Mouse (Mus musculus): ENCODE measurements around the gene 3110001I22Rik. TPM values are rescaled to one million over a fixed set of nuclear protein-coding genes. Genes with fewer than 3 reads are reported as not detected.
"Not testable (repeated sequence)": the region's sequence is repeated elsewhere in the genome, so short reads cannot be mapped to it uniquely, and the experiment has no call there.

Gene 3110001I22Rik
- polyA plus RNA-seq, 1 experiment from 2014 or later: 4.7 TPM

GRCm38 (mm10) chr16:13670896-13671295, 833 bp upstream of the 3110001I22Rik start:
- not testable (repeated sequence) for H3K36me3 ChIP-seq; H3K4me3 ChIP-seq (replicated peaks); H3K27ac ChIP-seq; H3K9ac ChIP-seq; H3K9me3 ChIP-seq; ATAC-seq; H3K27me3 ChIP-seq (replicated peaks); H3K4me1 ChIP-seq (replicated peaks)
- 76% methylated on average over 5 of the region's 5 CpGs for WGBS
- H3K4me2 ChIP-seq (replicated peaks): peak overlapping the region; percentile 60

DNA sequence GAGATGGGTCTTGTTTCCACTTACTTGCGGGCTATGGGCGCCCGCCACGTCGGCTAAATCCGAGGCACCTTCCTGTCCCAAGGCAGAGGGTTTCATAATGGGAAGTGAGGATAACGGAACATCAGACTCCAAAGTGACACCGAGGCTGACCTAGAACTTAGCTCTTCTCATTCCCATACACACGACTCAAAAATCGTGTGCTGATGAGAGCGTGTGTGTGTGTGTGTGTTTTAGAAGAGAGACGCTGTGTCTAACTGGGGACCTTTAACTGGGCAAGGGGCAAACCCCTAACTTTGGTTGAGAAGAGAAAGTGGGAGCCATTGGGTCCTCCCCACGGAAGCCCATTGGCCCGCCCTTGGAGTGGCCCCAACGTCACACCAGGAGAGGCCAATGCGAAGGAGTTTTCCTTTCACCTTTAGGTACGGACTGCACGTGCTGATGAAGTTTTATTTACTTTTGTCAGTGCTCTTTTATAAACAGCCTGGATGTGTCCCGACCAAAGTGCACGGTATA, 713 bp downstream of the 3110001I22Rik start:
- Histone ChIP-seq H3K27ac (peak overlapping the region; percentile 81), H3K4me3 (replicated peaks) (peak overlapping the region; percentile 87), H3K9me3 (no peaks in the 10 kb centered on the region), H3K36me3 (peaks cover 13% of the 10 kb centered on the region; the same call in 1 of the 2 replicates), H3K27me3 (replicated peaks) (no peaks in the 10 kb centered on the region), H3K9ac (peak overlapping the region; percentile 86), H3K4me2 (replicated peaks) (peak overlapping the region; percentile 60), H3K4me1 (replicated peaks) (peaks cover 1% of the 10 kb centered on the region; the same call in 1 of the 2 replicates)
- ATAC-seq: peak; percentile 76
- under 1% methylated on average over 20 of the region's 20 CpGs for WGBS

DNA sequence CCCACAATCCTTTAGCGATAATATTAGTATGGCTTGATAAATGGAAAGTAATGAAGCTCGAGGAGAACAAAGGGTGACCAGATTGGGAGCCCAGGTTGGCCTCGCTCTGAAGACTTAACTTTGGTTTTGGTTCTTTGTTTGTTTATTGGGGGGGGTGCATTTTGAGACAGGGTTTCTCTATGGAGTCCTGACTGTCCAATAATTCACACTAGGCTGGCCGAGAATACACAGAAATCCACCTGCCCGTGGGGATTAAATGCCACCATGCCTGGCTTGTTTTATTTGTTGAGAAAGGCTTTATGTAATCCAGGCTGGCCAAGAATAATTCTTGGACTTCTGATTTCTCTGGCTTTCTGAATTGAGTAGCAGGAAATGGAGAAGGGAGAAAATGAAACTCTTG, 1.4 kb downstream of the 3110001I22Rik start:
- no peak overlapping the region for H3K9ac ChIP-seq
- H3K9me3 ChIP-seq: no peaks in the 10 kb centered on the region
- H3K27me3 ChIP-seq (replicated peaks): no peaks in the 10 kb centered on the region
- H3K4me1 ChIP-seq (replicated peaks): no peaks in the 10 kb centered on the region; the same call in 1 of the 2 replicates
- ATAC-seq: no peak
- 70% methylated on average over 5 of the region's 5 CpGs for WGBS
- H3K4me3 ChIP-seq (replicated peaks): peak overlapping the region; percentile 87; the same call in 1 of the 2 replicates
- no peak overlapping the region for H3K27ac ChIP-seq
- H3K4me2 ChIP-seq (replicated peaks): peak overlapping the region; percentile 60
- peaks cover 16% of the 10 kb centered on the region; the same call in 1 of the 2 replicates for H3K36me3 ChIP-seq

DNA sequence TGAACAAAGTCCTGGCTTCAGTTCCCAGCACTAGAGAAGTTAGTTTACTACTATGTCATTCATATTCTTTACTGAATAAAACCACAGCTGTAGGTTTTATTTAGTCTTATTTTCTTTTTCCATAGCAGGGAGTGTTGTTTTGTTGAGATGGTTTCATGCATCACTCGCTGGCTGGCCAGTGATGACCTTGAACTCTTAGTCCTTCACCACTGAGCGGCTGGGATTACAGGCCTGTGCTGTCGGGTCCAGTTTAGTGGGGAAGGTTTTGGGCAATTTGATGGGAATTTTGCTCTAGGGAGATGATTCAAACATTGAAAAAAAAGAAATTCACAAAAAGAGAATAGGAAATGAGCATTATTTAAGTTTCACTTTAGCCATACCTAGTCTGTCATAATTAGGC, 2.8 kb downstream of the 3110001I22Rik start:
- H3K4me2 ChIP-seq (replicated peaks): no peak overlapping the region
- H3K36me3 ChIP-seq: peaks cover 16% of the 10 kb centered on the region; the same call in 1 of the 2 replicates
- ATAC-seq: no peak
- no peak overlapping the region for H3K9ac ChIP-seq
- 89% methylated on average over 3 of the region's 3 CpGs for WGBS
- H3K27ac ChIP-seq: no peak overlapping the region
- no peaks in the 10 kb centered on the region for H3K27me3 ChIP-seq (replicated peaks)
- H3K4me1 ChIP-seq (replicated peaks): no peaks in the 10 kb centered on the region
- H3K4me3 ChIP-seq (replicated peaks): no peak overlapping the region
- no peaks in the 10 kb centered on the region for H3K9me3 ChIP-seq

DNA sequence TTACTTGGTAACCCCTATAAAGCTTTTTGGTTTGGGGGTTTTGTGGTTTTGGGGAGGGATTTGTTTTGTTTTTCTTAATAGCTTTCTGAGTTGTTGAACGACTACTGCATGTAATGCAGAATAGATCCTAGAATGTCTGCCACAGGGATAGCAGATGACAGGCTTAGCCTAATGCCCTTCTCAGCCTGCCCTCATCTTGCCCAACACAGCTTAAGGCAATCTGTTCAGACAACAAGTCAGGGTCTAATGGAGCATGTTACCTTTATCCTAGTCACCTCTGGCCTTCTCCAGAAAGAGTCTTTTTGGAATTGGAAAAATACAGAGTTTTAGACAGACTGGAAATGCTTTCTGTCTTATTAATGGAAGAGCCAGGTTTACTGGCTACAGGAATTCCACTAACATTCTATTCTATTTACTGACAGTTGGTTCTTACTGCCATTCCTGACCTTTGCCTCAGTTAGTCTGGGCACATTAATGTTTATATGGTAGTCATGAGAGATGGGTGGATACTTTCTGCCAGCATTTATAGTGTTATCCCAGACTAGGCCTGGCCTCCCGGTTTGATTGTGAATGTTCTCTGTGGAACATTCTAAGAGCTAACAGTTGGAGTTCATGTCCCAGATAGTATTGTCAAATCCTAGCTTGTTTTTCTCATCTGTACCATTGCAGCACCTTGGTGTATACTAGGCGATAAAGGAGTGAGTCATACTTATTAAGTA, 7.0 kb downstream of the 3110001I22Rik start:
- H3K27me3 ChIP-seq (replicated peaks): no peaks in the 10 kb centered on the region
- no peaks in the 10 kb centered on the region for H3K9me3 ChIP-seq
- 90% methylated on average over 3 of the region's 3 CpGs for WGBS
- no peak for ATAC-seq
- no peak overlapping the region for H3K27ac ChIP-seq
- H3K36me3 ChIP-seq: peaks cover 16% of the 10 kb centered on the region; the same call in 1 of the 2 replicates
- H3K4me3 ChIP-seq (replicated peaks): no peak overlapping the region
- no peak overlapping the region for H3K9ac ChIP-seq
- H3K4me2 ChIP-seq (replicated peaks): no peak overlapping the region
- H3K4me1 ChIP-seq (replicated peaks): no peaks in the 10 kb centered on the region

DNA sequence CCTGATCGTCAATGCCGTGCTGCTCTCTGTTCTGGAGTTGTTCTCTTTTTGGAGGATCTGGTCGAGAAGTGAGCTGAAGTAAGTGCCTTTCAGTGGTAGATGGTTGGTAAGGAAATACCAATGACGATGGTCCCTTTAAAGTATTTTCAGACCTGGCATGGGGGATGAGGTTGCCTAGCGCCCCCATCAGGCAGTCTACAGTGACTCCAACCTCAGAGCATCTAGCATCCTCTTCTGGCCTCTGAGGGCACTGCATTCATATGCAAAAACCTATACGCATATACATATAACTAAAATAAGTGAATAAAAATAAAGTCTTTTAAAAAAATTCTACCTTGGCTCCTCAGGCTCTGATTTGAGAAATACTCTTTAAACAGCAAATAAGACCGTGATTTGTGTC, 27.3 kb downstream of the 3110001I22Rik start:
- Histone ChIP-seq H3K4me3 (replicated peaks) (no peak overlapping the region), H3K27ac (no peak overlapping the region), H3K4me1 (replicated peaks) (no peaks in the 10 kb centered on the region), H3K36me3 (peaks cover 23% of the 10 kb centered on the region), H3K27me3 (replicated peaks) (no peaks in the 10 kb centered on the region), H3K4me2 (replicated peaks) (no peak overlapping the region), H3K9ac (no peak overlapping the region), H3K9me3 (no peaks in the 10 kb centered on the region)
- WGBS: 90% methylated on average over 7 of the region's 7 CpGs
- no peak for ATAC-seq

- WGBS: 92% methylated on average over 7 of the region's 7 CpGs
- no peak overlapping the region for H3K4me2 ChIP-seq (replicated peaks)
- no peaks in the 10 kb centered on the region for H3K27me3 ChIP-seq (replicated peaks)
- ATAC-seq: no peak
- no peak overlapping the region for H3K9ac ChIP-seq
- peaks cover 23% of the 10 kb centered on the region for H3K36me3 ChIP-seq
- no peaks in the 10 kb centered on the region for H3K9me3 ChIP-seq
- no peak overlapping the region for H3K4me3 ChIP-seq (replicated peaks)
- H3K4me1 ChIP-seq (replicated peaks): no peaks in the 10 kb centered on the region
- H3K27ac ChIP-seq: no peak overlapping the region
These were observed 30.5 kb downstream of the 3110001I22Rik start for GRCm38 (mm10) chr16:13702184-13702583.

- H3K9ac ChIP-seq: no peak overlapping the region
- 91% methylated on average over 10 of the region's 10 CpGs for WGBS
- no peak overlapping the region for H3K4me2 ChIP-seq (replicated peaks)
- H3K27ac ChIP-seq: no peak overlapping the region
- H3K36me3 ChIP-seq: peaks cover 13% of the 10 kb centered on the region; the same call in 1 of the 2 replicates
- no peaks in the 10 kb centered on the region for H3K4me1 ChIP-seq (replicated peaks)
- H3K4me3 ChIP-seq (replicated peaks): no peak overlapping the region
- H3K9me3 ChIP-seq: no peaks in the 10 kb centered on the region
- ATAC-seq: no peak
- H3K27me3 ChIP-seq (replicated peaks): no peaks in the 10 kb centered on the region
These were observed 32.9 kb downstream of the 3110001I22Rik start for GRCm38 (mm10) chr16:13704676-13705075.

DNA sequence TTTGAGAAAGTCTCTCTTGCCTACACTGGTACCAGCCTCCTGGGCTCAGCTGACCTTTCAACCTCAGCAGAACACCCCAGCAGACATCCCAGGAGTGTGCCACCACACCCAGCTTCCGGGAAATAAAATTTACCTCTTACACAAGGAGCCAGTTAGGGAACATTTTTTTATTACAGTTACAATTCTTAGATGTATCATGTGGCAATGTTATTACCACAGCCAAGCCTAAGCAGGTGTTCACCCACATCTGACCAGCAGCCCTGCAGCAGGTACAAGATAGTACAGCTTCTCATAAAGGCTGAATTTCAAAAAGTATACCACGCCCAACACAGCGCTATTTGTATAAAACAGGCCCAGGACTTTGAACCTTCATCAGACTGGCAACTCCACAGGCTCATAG, 43.2 kb downstream of the 3110001I22Rik start:
- Histone ChIP-seq H3K4me3 (replicated peaks) (no peak overlapping the region), H3K27me3 (replicated peaks) (no peaks in the 10 kb centered on the region), H3K27ac (peak overlapping the region; percentile 85), H3K9me3 (no peaks in the 10 kb centered on the region), H3K9ac (no peak overlapping the region), H3K4me1 (replicated peaks) (0 out of 2 replicates have a peak, but pooled peaks cover 3% of the 10 kb centered on the region), H3K36me3 (no peaks in the 10 kb centered on the region), H3K4me2 (replicated peaks) (no peak overlapping the region)
- peak; percentile 97 for ATAC-seq
- 58% methylated on average over 3 of the region's 3 CpGs for WGBS

GRCm38 (mm10) chr16:13716821-13717553, 45.3 kb downstream of the 3110001I22Rik start:
- H3K4me3 ChIP-seq (replicated peaks): no peak overlapping the region
- no peaks in the 10 kb centered on the region for H3K27me3 ChIP-seq (replicated peaks)
- H3K9me3 ChIP-seq: no peaks in the 10 kb centered on the region
- no peak overlapping the region for H3K27ac ChIP-seq
- H3K4me1 ChIP-seq (replicated peaks): 0 out of 2 replicates have a peak, but pooled peaks cover 3% of the 10 kb centered on the region
- WGBS: 70% methylated on average over 2 of the region's 2 CpGs
- H3K9ac ChIP-seq: no peak overlapping the region
- no peak for ATAC-seq
- H3K4me2 ChIP-seq (replicated peaks): no peak overlapping the region
- H3K36me3 ChIP-seq: no peaks in the 10 kb centered on the region

DNA sequence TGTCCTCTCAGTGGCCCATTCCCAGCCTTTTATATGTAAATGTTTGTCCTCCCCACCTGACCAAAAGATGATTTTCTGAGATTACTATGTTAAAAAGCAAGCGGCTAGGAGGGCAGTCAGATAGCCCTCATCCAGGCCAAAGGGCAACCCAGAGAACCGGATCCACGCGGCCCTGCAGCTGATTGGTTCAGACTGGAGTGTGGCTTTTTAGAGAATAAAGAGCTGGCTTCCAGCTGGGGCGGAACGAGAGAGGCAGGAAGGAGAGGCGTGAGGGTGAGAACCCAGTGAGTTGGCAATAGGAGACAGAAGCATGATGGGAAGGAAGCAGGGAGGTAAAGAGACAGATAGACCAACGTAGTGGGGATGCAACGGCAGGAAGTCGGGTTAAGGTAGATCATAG, 51.2 kb downstream of the 3110001I22Rik start:
- H3K4me3 ChIP-seq (replicated peaks): no peak overlapping the region
- no peaks in the 10 kb centered on the region for H3K36me3 ChIP-seq
- no peaks in the 10 kb centered on the region for H3K9me3 ChIP-seq
- no peak for ATAC-seq
- no peak overlapping the region for H3K27ac ChIP-seq
- no peak overlapping the region for H3K4me2 ChIP-seq (replicated peaks)
- 40% methylated on average over 10 of the region's 10 CpGs for WGBS
- H3K4me1 ChIP-seq (replicated peaks): no peaks in the 10 kb centered on the region
- H3K9ac ChIP-seq: no peak overlapping the region
- H3K27me3 ChIP-seq (replicated peaks): no peaks in the 10 kb centered on the region

GRCm38 (mm10) chr16:13727811-13728335, 56.1 kb downstream of the 3110001I22Rik start:
- no peak overlapping the region for H3K4me3 ChIP-seq (replicated peaks)
- H3K4me2 ChIP-seq (replicated peaks): no peak overlapping the region
- no peaks in the 10 kb centered on the region for H3K9me3 ChIP-seq
- H3K27me3 ChIP-seq (replicated peaks): no peaks in the 10 kb centered on the region
- 77% methylated on average over 5 of the region's 5 CpGs for WGBS
- 0 out of 2 replicates have a peak, but pooled peaks cover 4% of the 10 kb centered on the region for H3K4me1 ChIP-seq (replicated peaks)
- H3K9ac ChIP-seq: no peak overlapping the region
- peak; percentile 37; the same call in 1 of the 2 replicates for ATAC-seq
- no peak overlapping the region for H3K27ac ChIP-seq
- no peaks in the 10 kb centered on the region for H3K36me3 ChIP-seq

Measured in intestine, embryonic 15.5 days (tissue).